ENCODE assay signal across 7 mouse cellular contexts in the genomic region with DNA sequence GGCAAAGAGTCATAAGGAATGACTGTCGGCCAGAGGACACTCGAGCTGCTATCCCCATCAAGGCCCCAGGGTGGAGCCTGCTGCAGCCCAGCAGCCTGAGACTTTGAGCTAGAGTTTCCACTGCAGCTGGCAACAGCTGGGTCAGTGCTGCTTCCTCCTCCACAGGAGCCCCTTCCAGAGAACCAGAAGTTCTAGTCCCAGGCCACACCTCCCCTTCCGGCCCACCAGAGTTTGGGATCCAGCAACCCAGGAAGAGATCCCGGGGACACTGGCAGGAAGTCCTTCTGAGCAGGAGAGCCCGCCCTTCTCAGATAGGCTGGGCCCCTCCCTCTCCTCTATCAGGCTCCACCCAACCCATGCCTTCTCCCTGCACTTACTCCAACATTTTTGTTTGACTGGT. TPM values are rescaled to one million over a fixed set of nuclear protein-coding genes. Genes with fewer than 3 reads are reported as not detected.
DNase-seq lines count a peak whose midpoint lies in the region; ATAC-seq and TF ChIP-seq lines count a peak whose summit lies in the region.

No protein-coding gene starts in this region.

- peak overlapping the region; percentile 5; the same call in 1 of the 2 replicates for H3K4me3 ChIP-seq in intestine, postnatal 0 days (ENCODE audit: low read depth, low read length)
- peak overlapping the region; percentile 15 for H3K4me3 ChIP-seq in lung, embryonic 14.5 days (ENCODE audit: low read depth, low read length)

- H3K4me1 ChIP-seq in intestine, postnatal 0 days (replicated peaks; ENCODE audit: control insufficient read depth, insufficient read depth, low read length) = no peaks in the 10 kb centered on the region
- 0 out of 2 replicates have a peak, but pooled peaks cover 2% of the 10 kb centered on the region for H3K4me1 ChIP-seq in lung, embryonic 14.5 days (ENCODE audit: insufficient read depth)

- no peak for TF ChIP-seq POLR2A in brain, embryonic 14.5 days (IDR thresholded peaks at IDR 0.05; ENCODE audit: borderline replicate concordance, extremely low read depth, insufficient read depth, insufficient read length, poor library complexity, severe bottlenecking)

- 0% methylated on average over 5 of the region's 5 CpGs for WGBS in intestine, postnatal 0 days
- WGBS in lung, embryonic 14.5 days = 2% methylated on average over 5 of the region's 5 CpGs

- peak overlapping the region; percentile 49 for H3K4me2 ChIP-seq in intestine, postnatal 0 days (replicated peaks; ENCODE audit: low read depth)
- H3K4me2 ChIP-seq in lung, embryonic 14.5 days = peak overlapping the region; percentile 50

- no peaks in the 10 kb centered on the region for H3K27me3 ChIP-seq in intestine, postnatal 0 days (replicated peaks; ENCODE audit: control insufficient read depth, insufficient read depth, low read length)
- H3K27me3 ChIP-seq in lung, embryonic 14.5 days (ENCODE audit: insufficient read depth, low read length) = no peaks in the 10 kb centered on the region

- peaks cover 13% of the 10 kb centered on the region; the same call in 1 of the 2 replicates for H3K36me3 ChIP-seq in intestine, postnatal 0 days (ENCODE audit: control insufficient read depth, insufficient read depth)
- peaks cover 17% of the 10 kb centered on the region for H3K36me3 ChIP-seq in lung, embryonic 14.5 days (ENCODE audit: insufficient read depth)

- TF ChIP-seq CTCF in brain, embryonic 14.5 days (IDR thresholded peaks at IDR 0.05; ENCODE audit: borderline replicate concordance, extremely low read depth, insufficient read depth, insufficient read length) = peak; percentile 41; the same call in 1 of the 2 replicates
- TF ChIP-seq CTCF in intestine, postnatal 0 days (IDR thresholded peaks at IDR 0.05; ENCODE audit: low read depth) = peak; percentile 70
- TF ChIP-seq CTCF in lung, embryonic 14.5 days (IDR thresholded peaks at IDR 0.05; ENCODE audit: low read depth) = peak; percentile 59

- ATAC-seq in intestine, postnatal 0 days = peak; percentile 97
- ATAC-seq in lung, embryonic 14.5 days (ENCODE audit: insufficient read depth) = peak; percentile 97
- ATAC-seq in inflammation-experienced regulatory T-cells, adult 6 months = no peak

- H3K27ac ChIP-seq in intestine, postnatal 0 days (ENCODE audit: low read depth, low read length) = peak overlapping the region; percentile 51
- H3K27ac ChIP-seq in lung, embryonic 14.5 days (ENCODE audit: low read depth) = peak overlapping the region; percentile 84

- intact Hi-C loops in gastrocnemius, postnatal 14 days (cut with DNase I; ENCODE audit: low total_unique reads) = loop anchor here (10.0 kb wide), 1 partner anchor 55 kb away; a partner anchor contains a TSS

- no peaks in the 10 kb centered on the region for H3K9me3 ChIP-seq in intestine, postnatal 0 days (ENCODE audit: control insufficient read depth)
- H3K9me3 ChIP-seq in lung, embryonic 14.5 days (ENCODE audit: low read depth, low read length) = no peaks in the 10 kb centered on the region

- peak; percentile 85 for DNase-seq in NIH3T3 (ENCODE audit: low read depth)
- peak; percentile 45 for DNase-seq in brain, embryonic 14.5 days (ENCODE audit: low read depth)
- peak; percentile 90 for DNase-seq in gastrocnemius, postnatal 14 days
- DNase-seq in lung, embryonic 14.5 days = peak; percentile 95
- DNase-seq in retina, postnatal 1 day = peak; percentile 64

- H3K9ac ChIP-seq in intestine, postnatal 0 days (ENCODE audit: low read depth, low read length) = no peak overlapping the region
- 0 out of 2 replicates have a peak overlapping the region, but pooled peaks have one; percentile 30 for H3K9ac ChIP-seq in lung, embryonic 14.5 days

RNA-seq across cellular contexts. Expression of a gene that starts 30.5 kb away (rescaled TPM):
- polyA plus RNA-seq in brain, embryonic 14.5 days (2012; rRNA removed) = 23.6 and 26.7 TPM in 2 replicates
- 10 to 100 TPM; 55.2 to 57.9 TPM for total RNA-seq in gastrocnemius, postnatal 14 days (2021)
- polyA plus RNA-seq in intestine, postnatal 0 days (2015; fragmentation: Nextera tagmentation; extraction: Ambion mirVana) = 11.2 and 11.7 TPM in 2 replicates
- polyA plus RNA-seq in lung, embryonic 14.5 days (2014; fragmentation: Nextera tagmentation; extraction: Ambion mirVana) = 26.5 and 27.6 TPM in 2 replicates
- polyA plus RNA-seq in inflammation-experienced regulatory T-cells, adult 6 months (2017; shearing (Covaris generic)) = 10 to 100 TPM; 24.7 to 29.4 (median 27.8) TPM

RNA-seq across cellular contexts. Expression of a gene that starts 44.7 kb away (rescaled TPM):
- polyA plus RNA-seq in brain, embryonic 14.5 days (2012; rRNA removed) = 2.4 and 4.4 TPM in 2 replicates
- 1 to 10 TPM in 1 of 2 experiments, under 1 TPM in 1; 0.88 to 1.1 TPM for total RNA-seq in gastrocnemius, postnatal 14 days (2021)
- polyA plus RNA-seq in intestine, postnatal 0 days (2015; fragmentation: Nextera tagmentation; extraction: Ambion mirVana) = 0.37 and 0.42 TPM in 2 replicates
- 1.8 and 2.3 TPM in 2 replicates for polyA plus RNA-seq in lung, embryonic 14.5 days (2014; fragmentation: Nextera tagmentation; extraction: Ambion mirVana)
- under 1 TPM in 2 of 3 experiments, not detected in 1; 0.28 to 0.58 TPM for polyA plus RNA-seq in inflammation-experienced regulatory T-cells, adult 6 months (2017; shearing (Covaris generic))

RNA-seq across cellular contexts. Expression of a gene that starts 58.2 kb away (rescaled TPM):
- 32.2 and 33.1 TPM in 2 replicates for polyA plus RNA-seq in brain, embryonic 14.5 days (2012; rRNA removed)
- total RNA-seq in gastrocnemius, postnatal 14 days (2021) = 10 to 100 TPM; 15.2 to 15.6 TPM
- 8.1 and 8.6 TPM in 2 replicates for polyA plus RNA-seq in intestine, postnatal 0 days (2015; fragmentation: Nextera tagmentation; extraction: Ambion mirVana)
- polyA plus RNA-seq in lung, embryonic 14.5 days (2014; fragmentation: Nextera tagmentation; extraction: Ambion mirVana) = 23.9 and 26.2 TPM in 2 replicates
- polyA plus RNA-seq in inflammation-experienced regulatory T-cells, adult 6 months (2017; shearing (Covaris generic)) = 10 to 100 TPM; 37.9 to 63.7 (median 44.3) TPM

Comparison
In these comparisons a context has a peak if more than half of its experiments do, and no peak if none do; other contexts are left out.
1. DNase-seq: peak in every context shown above with its lines; median percentile 95 in lung, embryonic 14.5 days; 90 in gastrocnemius, postnatal 14 days; 85 in NIH3T3; 64 in retina, postnatal 1 day; 45 in brain, embryonic 14.5 days.